Mouse (Mus musculus): ENCODE measurements around the gene Bmp2k. TPM values are rescaled to one million over a fixed set of nuclear protein-coding genes. Genes with fewer than 3 reads are reported as not detected.

The Bmp2k gene
- polyA plus RNA-seq, 1 experiment, result 11.6 TPM

GRCm38 (mm10) chr5:96961122-96961521 lies 36.4 kb upstream of the Bmp2k start:
- Histone ChIP-seq H3K4me1 (ENCODE audit: control insufficient read depth, insufficient read depth, low read length) (peaks cover 2% of the 10 kb centered on the region), H3K4me3 (replicated peaks; ENCODE audit: extremely low read depth, low read depth, low read length) (no peak overlapping the region)
- no peak for TF ChIP-seq POLR2A (IDR thresholded peaks at IDR 0.05; ENCODE audit: borderline replicate concordance, extremely low read depth, low read depth, low read length)
- no peak for TF ChIP-seq CTCF (IDR thresholded peaks at IDR 0.05; ENCODE audit: insufficient read depth, low read length)
- WGBS, result 49% methylated on average over 5 of the region's 5 CpGs
- DNase-seq, result no peak

DNA sequence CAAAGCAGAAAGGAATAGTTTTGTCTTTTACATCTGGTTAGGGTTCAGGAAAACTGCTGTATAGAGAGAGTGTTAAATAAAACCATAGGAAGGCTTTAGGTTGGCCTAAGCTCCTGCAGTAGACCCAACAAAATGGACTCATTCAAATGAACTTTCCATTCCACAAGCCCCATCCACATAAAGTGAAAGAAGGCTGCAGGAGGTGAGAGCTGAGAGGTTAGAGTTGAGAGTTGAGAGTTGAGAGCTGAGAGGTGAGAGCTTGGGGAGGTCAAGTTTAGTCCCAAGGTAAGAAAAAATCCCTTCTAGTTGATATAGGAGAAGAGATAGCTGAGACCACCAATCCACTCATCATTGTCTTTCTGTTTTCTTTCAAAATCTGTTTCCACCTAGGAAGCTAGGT lies 35.6 kb upstream of the Bmp2k start:
- TF ChIP-seq CTCF (IDR thresholded peaks at IDR 0.05; ENCODE audit: insufficient read depth, low read length) (no peak), POLR2A (IDR thresholded peaks at IDR 0.05; ENCODE audit: borderline replicate concordance, extremely low read depth, low read depth, low read length) (no peak)
- Histone ChIP-seq H3K4me3 (replicated peaks; ENCODE audit: extremely low read depth, low read depth, low read length) (no peak overlapping the region), H3K4me1 (ENCODE audit: control insufficient read depth, insufficient read depth, low read length) (peaks cover 2% of the 10 kb centered on the region)
- DNase-seq, result no peak

- WGBS, result 72% methylated on average over 8 of the region's 8 CpGs
- Histone ChIP-seq H3K4me3 (replicated peaks; ENCODE audit: extremely low read depth, low read depth, low read length) (no peak overlapping the region), H3K4me1 (ENCODE audit: control insufficient read depth, insufficient read depth, low read length) (peaks cover 2% of the 10 kb centered on the region)
- TF ChIP-seq CTCF (IDR thresholded peaks at IDR 0.05; ENCODE audit: insufficient read depth, low read length), result no peak
- TF ChIP-seq POLR2A (IDR thresholded peaks at IDR 0.05; ENCODE audit: borderline replicate concordance, extremely low read depth, low read depth, low read length), result no peak
- DNase-seq, result no peak
Measured at GRCm38 (mm10) chr5:96962252-96962933, 35.1 kb upstream of the Bmp2k start.

DNA sequence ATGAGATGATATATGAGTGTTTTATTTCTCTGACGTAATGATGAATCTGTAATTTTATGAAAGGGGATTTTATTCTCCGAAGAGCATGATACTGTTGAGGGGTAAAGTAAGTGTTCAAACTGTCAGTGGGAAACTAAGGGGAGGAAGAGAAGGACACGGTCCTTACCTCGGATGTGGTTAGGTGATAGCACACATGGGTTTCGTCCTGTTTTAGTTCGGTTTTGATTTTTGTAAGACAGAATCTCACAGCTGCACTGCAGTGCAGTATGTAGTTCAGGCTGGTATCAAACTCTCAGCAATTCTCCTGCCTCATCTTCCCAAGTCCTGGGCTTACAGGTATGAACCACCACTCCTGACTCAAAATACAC lies 34.6 kb upstream of the Bmp2k start:
- WGBS, result 79% methylated on average over 6 of the region's 6 CpGs
- no peak overlapping the region for H3K4me3 ChIP-seq (replicated peaks; ENCODE audit: extremely low read depth, low read depth, low read length)
- no peak for DNase-seq
- H3K4me1 ChIP-seq (ENCODE audit: control insufficient read depth, insufficient read depth, low read length), result peaks cover 2% of the 10 kb centered on the region
- TF ChIP-seq CTCF (IDR thresholded peaks at IDR 0.05; ENCODE audit: insufficient read depth, low read length) (no peak), POLR2A (IDR thresholded peaks at IDR 0.05; ENCODE audit: borderline replicate concordance, extremely low read depth, low read depth, low read length) (no peak)

DNA sequence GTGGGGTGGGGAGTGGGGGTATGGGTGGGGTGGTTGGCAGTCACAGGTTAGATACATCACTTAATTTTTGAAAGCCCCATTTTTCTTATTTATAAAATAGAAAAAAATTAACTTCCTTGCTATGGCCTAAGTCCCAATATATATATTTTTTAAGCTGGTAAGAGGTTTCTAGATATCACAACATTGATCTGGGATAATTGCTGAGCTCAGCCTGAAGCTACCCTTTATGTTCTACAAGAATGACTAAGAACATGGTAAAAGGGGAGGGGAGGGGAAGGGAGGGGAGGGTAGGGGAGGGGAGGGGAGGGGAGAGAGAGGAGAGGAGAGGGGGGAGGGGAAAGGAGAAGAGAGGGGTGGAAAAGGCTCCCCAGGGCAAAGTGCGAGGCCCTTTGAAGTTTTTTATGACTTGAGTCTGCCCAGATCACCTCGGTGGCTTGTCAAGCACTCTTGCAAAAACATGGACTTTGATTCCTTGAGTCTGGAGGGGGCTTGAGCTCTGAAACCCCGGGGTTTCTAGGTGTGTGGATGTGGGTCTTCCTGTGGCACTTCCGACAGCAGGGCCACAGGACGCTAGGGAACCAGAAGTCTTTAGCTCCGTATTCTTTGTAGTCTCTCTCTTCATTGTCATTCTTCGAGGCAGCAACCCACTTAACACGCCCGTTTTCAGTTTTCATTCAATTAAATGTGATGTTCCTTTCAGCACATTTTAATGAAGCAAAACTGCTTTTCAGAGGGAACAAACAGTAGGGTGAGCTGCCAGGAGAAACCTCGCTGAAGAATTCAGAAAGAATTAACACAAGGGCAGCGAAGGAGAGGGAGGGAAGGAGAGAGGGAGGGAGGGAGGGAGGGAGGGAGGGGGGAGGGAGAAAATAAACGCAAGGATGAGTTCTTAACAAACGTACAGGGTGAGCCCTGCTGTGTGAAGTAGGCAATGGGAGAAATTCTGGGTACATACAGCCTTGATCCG lies 33.1 kb upstream of the Bmp2k start:
- no peak for TF ChIP-seq CTCF (IDR thresholded peaks at IDR 0.05; ENCODE audit: insufficient read depth, low read length)
- no peak for TF ChIP-seq POLR2A (IDR thresholded peaks at IDR 0.05; ENCODE audit: borderline replicate concordance, extremely low read depth, low read depth, low read length)
- no peak overlapping the region for H3K4me3 ChIP-seq (replicated peaks; ENCODE audit: extremely low read depth, low read depth, low read length)
- 15% methylated on average over 14 of the region's 14 CpGs for WGBS
- H3K4me1 ChIP-seq (ENCODE audit: control insufficient read depth, insufficient read depth, low read length), result peaks cover 2% of the 10 kb centered on the region
- no peak for DNase-seq

GRCm38 (mm10) chr5:96965029-96965403 lies 32.5 kb upstream of the Bmp2k start:
- no peak for DNase-seq
- WGBS, result 79% methylated on average over 2 of the region's 2 CpGs
- Histone ChIP-seq H3K4me1 (ENCODE audit: control insufficient read depth, insufficient read depth, low read length) (peaks cover 2% of the 10 kb centered on the region), H3K4me3 (replicated peaks; ENCODE audit: extremely low read depth, low read depth, low read length) (no peak overlapping the region)
- no peak for TF ChIP-seq POLR2A (IDR thresholded peaks at IDR 0.05; ENCODE audit: borderline replicate concordance, extremely low read depth, low read depth, low read length)
- TF ChIP-seq CTCF (IDR thresholded peaks at IDR 0.05; ENCODE audit: insufficient read depth, low read length), result no peak

GRCm38 (mm10) chr5:96965503-96965902 lies 32.0 kb upstream of the Bmp2k start:
- WGBS, result 81% methylated on average over 2 of the region's 2 CpGs

DNA sequence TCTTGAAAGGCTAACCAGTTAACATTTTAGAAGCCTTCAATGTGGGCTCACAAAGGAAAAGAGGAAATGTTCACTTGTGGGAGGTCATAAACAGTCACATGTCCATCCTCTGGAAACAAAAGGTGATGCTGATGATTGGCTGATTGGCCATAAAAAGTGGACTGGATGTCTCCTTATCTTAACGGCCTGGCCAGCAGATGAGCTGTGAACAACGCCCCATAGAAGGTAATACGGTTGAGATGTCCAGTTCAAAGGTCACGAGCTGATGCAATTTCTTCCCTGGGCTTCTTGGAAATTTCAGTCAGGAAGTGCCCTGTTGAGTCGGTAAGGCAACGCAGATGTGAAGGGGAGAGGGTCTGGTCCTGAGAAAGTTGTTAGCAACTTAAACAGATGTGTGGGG lies 28.9 kb upstream of the Bmp2k start:
- no peak for TF ChIP-seq POLR2A (IDR thresholded peaks at IDR 0.05; ENCODE audit: borderline replicate concordance, extremely low read depth, low read depth, low read length)
- TF ChIP-seq CTCF (IDR thresholded peaks at IDR 0.05; ENCODE audit: insufficient read depth, low read length), result no peak
- H3K4me1 ChIP-seq (ENCODE audit: control insufficient read depth, insufficient read depth, low read length), result peaks cover 2% of the 10 kb centered on the region
- no peak for DNase-seq
- WGBS, result 38% methylated on average over 6 of the region's 6 CpGs
- H3K4me3 ChIP-seq (replicated peaks; ENCODE audit: extremely low read depth, low read depth, low read length), result no peak overlapping the region

More at GRCm38 (mm10) chr5:96965503-96965902, 32.0 kb upstream of the Bmp2k start:
- H3K4me3 ChIP-seq (replicated peaks; ENCODE audit: extremely low read depth, low read depth, low read length), result no peak overlapping the region
- H3K4me1 ChIP-seq (ENCODE audit: control insufficient read depth, insufficient read depth, low read length), result peaks cover 2% of the 10 kb centered on the region
- no peak for DNase-seq
- TF ChIP-seq CTCF (IDR thresholded peaks at IDR 0.05; ENCODE audit: insufficient read depth, low read length) (no peak), POLR2A (IDR thresholded peaks at IDR 0.05; ENCODE audit: borderline replicate concordance, extremely low read depth, low read depth, low read length) (no peak)

GRCm38 (mm10) chr5:96969032-96969431 lies 28.5 kb upstream of the Bmp2k start:
- 81% methylated on average over 3 of the region's 3 CpGs for WGBS

More at GRCm38 (mm10) chr5:96969032-96969431, 28.5 kb upstream of the Bmp2k start:
- Histone ChIP-seq H3K4me3 (replicated peaks; ENCODE audit: extremely low read depth, low read depth, low read length) (no peak overlapping the region), H3K4me1 (ENCODE audit: control insufficient read depth, insufficient read depth, low read length) (peaks cover 2% of the 10 kb centered on the region)
- DNase-seq, result no peak
- TF ChIP-seq CTCF (IDR thresholded peaks at IDR 0.05; ENCODE audit: insufficient read depth, low read length) (no peak), POLR2A (IDR thresholded peaks at IDR 0.05; ENCODE audit: borderline replicate concordance, extremely low read depth, low read depth, low read length) (no peak)
